Mouse (Mus musculus): Measurements from ENCODE around the gene Sec11a.

Sec11a gene

DNA sequence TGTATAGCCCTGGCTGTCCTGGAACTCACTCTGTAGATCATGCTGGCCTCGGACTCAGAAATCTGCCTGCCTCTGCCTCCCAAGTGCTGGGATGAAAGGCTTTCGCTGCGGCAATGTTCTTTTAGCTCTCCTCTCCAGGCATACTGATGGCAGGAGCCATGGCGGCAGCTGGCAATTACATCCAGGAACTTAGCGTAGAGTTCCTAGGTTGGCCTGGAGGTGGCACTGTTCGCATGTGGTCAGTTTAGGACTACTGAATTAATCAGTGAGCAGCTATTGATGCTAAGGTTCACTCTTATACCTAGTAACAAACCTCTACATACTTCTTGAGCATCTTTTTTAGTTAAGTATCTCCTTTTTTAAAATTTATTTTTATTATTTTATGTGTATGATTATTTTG lies 90.4 kb downstream of the Sec11a start:
- DNase-seq (ENCODE audit: low spot score), result peak; percentile 77

DNA sequence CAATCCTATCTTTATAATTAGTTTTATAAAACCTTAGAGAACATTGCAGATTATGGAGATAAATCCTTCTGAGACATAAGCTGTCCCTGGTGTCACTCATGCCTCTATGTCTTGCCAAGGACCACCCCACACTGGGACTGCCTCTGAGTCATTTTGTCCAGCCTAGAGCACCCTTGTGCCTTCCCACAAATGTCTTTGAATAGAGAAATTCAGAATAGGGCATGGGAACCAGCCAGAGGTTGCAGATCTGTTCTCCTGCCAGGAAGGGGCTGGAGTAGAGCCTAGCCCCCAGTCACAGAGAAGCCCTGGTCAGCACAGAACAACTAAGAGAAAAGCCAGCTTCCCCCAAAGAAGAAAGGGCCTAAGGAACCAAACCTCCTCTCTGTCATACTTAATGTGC lies 92.3 kb downstream of the Sec11a start:
- no peak for DNase-seq (ENCODE audit: low spot score)
